Mouse (Mus musculus): ENCODE results near the gene Tspan2.
A peak's percentile ranks its signal among the peaks of the same experiment; 100 is the strongest.

The Tspan2 gene

DNA sequence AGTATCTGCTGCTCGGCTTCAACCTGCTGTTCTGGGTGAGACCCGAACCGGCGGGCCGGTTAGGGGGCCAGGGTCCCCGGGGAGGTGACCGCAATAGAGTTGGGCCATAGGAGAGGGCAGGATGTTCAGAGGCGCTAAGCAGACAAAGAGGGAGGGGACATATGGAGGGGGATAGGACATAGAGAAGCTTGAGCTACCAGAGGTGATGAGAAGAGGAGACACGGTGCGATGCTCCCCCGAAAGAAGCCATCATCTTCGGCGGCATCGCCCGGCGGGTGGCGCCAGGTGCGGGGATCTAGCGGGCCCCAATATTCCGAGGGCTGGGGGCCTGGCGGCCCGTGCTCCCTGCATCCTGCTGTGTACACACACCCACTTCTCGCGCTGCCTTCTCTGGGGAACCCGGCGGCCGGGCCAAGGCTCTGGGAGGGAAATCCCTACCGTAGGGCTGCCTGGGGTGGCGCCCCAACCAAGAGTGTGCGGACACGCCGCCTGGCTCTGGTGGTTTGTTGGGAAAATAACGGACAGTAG lies 766 bp downstream of the Tspan2 start:
- DNase-seq (ENCODE audit: low spot score) = peak; percentile 20

DNA sequence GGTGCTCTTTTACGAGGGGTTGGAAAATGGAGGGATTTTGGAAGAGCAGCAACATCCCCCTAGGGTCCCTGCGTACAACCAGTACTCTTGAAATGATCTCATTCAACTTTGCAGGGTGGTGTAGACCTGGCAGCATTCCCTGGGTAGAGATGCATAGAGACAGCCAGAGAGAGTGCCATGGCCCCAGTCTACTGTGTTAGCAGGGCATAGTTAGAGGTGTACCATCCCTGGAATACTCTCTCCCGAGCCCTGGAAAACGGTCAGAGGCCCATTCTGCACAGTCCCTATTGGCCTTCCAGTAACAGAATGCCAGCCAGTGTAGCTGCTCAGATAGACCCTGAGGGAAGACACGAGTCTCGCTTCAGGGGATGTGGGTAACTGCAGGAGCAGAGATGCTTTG lies 1.3 kb downstream of the Tspan2 start:
- DNase-seq (ENCODE audit: low spot score) = no peak

DNA sequence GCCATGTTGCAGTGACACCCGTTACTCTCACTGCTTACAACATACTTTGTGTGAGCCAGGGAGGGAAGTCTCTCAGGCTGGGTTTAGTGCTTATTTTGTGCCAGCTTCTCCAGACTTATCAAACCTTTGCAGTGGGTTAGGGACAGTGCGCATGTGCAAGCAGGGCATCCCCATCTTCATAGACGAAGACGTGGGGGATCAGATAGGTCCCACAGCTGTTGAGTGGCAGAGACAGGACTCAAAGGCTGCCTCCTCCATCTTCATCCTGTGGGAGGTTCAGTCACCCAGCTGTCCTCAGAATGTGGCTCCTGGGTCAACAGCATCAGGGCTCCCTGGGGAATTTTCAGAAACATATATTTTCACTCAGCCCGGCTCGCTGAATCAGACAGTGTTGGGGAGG lies 2.1 kb downstream of the Tspan2 start:
- no peak for DNase-seq (ENCODE audit: low spot score)

DNA sequence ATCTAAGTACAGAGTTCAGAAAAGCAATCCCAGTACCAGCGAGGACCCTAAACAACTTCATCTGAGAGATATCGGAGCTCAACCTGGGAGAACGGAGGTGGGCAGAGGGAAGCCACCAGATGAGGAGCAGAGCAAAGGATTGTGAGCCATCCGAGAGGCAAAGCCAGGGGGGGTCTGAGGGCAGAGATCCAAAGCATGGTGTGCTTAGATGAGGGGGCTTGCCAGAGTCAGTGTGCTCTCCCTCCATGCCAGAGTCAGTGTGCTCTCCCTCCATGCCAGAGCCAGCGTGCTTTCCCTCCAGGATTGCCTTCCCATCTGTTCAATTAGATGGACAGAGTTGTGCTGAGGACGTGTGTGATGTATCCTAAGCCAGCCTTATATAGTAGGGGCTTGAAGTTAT lies 2.8 kb downstream of the Tspan2 start:
- no peak for DNase-seq (ENCODE audit: low spot score)

DNA sequence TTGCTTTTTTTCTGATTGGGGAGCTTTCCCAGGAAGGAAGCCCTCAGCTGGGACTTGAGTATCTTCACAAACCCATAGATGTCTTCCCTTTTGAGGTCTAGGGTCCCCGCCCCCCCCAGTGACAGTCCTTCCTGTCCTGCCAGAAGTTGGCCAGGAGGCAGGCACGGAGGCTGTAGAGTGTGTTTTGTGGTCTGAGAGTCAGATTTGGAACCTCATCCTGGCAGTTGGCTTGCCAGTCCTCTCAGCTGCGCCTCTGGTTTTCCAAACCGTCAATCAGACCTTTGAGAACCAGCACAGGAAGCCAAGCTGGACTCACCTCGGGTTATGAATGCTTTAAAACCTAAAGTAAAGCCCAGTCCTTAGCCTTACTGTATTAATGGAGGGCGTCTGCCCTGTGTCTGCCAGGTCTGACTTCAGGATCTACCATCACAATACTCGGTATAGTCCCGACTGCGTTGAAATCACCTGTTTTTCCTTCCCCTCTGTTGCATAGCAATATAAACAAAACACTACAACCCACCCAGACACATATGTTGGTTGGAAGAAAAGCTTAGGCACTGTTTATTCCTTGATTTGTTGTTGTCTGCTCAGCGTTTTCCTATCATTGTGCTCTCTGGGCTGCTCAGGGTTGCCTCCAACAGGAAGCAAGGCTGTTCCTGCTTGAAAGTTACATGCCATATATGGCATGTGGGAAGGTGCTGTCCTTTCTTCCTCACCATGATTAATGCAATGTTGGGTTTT lies 4.0 kb downstream of the Tspan2 start:
- DNase-seq (ENCODE audit: low spot score) = no peak

DNA sequence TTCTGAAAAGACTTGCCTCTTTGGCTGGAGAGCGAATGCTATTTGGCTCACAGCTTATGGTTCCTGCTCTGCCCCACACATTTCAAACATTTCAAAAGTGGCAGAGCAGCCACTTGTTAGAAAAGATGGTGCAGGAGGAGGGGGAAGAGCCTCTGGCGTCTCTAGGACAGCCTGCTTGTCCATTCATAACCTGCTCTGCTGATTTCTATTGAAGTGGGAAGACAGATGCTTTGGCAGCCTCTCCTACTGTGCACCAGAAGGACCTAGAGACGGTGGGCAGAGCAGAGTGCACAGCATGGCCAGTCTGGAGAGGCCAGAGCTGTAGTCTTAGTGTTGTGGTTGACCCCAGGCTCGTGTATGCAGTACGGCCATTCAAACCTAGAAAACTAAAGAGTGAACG lies 4.6 kb downstream of the Tspan2 start:
- DNase-seq (ENCODE audit: low spot score) = no peak

DNA sequence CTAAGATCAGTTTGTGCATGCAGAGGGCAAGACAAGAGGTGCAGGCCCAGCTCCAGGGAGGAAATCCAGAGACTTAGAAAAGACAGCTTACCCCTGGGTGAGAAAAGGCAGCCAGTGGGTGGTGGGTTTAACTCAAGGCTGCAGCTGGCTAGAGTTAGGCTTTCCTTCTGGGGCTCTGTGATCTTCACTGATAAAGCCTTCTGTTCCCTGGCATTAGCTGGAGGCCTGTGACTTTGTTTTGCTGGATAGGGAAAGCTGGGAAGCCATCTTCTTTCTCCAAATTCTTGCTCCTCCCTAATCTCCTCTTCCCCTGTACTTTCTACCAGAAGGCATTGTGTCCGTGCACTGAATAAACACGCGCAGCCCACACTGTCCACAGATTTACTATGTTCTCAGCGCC lies 8.4 kb downstream of the Tspan2 start:
- no peak for DNase-seq (ENCODE audit: low spot score)

DNA sequence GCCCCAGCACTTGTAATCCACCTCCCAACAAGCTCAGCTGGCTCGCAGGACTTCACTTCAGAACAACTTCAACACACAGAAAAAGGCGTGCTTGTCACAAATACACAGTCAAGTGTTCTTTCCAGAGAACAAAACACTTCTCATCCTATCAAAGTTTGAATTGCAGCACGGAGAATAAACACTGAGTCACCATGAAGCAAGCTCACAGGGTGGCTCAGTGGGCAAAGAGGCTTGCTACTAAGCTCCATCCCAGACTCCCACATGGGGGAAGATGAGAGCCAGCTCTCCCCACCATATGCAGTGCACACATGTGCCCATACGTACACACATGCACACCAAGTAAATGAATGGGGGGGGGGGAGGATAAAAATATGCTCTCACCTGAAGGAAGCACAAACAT lies 8.9 kb downstream of the Tspan2 start:
- no peak for DNase-seq (ENCODE audit: low spot score)

DNA sequence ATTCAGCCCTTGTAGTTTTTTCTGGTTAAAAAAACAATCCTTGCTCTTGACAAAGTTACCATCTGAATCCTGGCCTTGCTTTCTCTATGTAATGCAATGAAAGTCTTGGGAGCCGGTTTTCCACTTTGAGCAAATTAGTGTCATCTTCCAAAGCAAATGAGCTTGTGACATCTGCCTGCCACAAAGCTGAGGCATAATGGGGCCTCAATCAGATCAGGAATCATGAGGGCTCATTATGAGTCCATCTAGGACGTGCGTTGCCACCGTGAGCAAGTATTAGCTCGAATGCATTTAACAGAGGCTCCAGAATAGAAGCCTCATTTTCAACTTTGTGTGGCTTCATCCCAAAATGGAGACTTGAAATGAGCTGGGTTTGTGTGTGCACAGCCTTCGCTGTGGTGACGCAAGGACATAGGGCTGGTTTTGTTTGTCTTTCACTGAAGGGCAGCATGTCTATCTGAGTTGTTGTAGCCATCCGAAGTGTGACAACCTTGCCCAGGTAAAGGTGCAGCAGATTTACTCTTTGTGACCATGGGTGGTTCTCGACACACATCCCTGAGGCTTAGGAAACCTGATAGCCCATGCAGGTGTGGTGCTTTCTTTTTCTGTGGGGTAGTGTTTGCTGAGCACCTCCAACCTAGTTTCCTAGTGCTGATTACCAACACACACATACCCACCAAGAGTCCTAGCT lies 9.6 kb downstream of the Tspan2 start:
- DNase-seq (ENCODE audit: low spot score) = no peak

DNA sequence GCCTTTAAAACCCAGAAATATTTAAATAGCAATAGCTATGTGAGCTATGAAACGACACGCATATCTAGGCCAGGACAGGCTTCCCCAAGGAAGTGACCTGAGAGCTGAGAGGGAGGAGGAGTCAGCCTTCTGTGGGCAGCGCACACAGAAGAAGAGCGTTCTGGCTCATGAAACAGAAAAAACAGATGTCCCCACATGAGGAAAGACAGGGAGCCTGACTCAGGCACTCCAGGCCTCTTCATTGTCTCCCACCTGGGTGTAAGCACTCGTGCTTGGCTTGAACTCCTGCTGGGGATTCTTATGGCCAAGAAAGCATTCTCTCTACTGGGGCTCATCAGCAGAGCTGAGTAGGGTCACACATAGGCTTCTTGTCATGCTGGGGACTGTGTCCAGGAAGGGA lies 10.3 kb downstream of the Tspan2 start:
- no peak for DNase-seq (ENCODE audit: low spot score)

DNA sequence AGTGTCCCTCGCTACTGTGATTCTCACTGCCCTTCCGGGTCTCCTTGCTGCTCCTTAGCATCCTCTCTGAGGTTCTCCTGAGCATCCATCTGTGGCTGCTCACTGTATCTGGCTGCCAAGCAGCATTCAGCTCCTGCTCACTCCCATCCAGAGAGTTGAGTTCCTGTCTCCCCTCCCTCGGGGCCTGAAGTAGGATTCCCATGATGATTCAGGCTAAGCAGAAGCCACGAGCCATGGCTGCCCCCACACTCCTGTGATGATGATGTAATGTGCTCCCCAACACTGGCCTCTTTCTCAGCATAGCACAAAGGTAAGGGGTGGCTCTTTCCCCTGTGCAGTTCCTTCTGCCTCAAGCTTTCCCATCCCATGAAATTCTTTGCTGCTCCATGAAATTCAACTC lies 11.8 kb downstream of the Tspan2 start:
- no peak for DNase-seq (ENCODE audit: low spot score)

DNA sequence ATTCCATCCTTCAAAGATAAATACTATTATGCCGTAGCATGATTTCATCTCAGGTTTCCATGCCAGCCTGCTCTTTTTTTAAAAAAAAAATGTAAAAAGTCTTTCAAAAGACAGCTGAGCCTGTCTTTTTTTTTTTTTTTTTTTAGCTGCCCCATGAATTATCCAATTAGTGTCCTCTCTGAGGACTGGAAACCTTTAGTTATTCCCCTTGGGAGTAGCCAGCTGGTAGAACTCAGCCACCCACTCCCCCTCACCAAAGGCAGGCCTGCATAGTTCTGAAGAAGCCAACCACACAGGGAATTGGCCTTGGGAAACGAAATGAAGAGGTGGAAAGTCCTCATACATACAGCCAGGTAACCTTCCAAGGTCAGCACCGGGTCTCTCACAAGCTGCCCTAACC lies 13.7 kb downstream of the Tspan2 start:
- DNase-seq (ENCODE audit: low spot score) = no peak

DNA sequence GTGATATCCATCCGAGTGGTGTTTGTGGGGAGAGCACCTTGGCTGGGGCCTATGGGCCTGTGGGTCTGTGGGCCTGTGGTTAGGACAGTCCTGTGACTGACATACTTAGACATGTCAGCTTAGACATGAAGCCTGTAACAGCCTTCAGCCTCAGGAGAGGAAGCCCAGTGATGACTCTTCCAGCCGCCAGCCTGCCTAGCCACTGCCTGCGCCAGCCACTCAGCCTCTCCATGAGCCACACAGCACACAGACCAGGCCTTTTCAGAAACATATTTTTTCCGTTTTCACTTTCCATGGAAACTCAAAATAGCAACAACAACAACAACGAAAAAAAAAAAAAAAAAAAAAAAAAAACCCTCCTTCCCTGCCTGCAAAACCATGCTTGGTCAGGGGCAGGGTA lies 14.4 kb downstream of the Tspan2 start:
- DNase-seq (ENCODE audit: low spot score) = no peak

DNA sequence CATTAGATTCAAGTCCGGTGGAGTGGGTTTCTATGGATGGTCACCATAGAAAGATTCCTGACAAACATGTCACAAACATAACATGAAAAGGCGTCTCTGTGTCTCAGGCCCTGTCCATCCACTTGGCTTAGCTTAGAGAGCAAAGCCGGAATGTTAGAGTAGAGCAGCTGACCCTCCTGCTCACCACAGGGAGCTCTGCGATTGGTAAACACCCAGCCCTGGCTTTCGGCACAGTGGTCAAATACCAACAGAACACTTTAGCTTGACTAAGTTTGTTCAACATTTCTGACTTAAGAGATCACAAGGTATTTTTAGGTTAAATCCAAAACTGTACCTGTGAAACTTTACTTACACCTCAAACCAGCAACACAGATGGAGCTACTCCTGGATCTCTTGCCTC lies 16.8 kb downstream of the Tspan2 start:
- DNase-seq (ENCODE audit: low spot score) = no peak

DNA sequence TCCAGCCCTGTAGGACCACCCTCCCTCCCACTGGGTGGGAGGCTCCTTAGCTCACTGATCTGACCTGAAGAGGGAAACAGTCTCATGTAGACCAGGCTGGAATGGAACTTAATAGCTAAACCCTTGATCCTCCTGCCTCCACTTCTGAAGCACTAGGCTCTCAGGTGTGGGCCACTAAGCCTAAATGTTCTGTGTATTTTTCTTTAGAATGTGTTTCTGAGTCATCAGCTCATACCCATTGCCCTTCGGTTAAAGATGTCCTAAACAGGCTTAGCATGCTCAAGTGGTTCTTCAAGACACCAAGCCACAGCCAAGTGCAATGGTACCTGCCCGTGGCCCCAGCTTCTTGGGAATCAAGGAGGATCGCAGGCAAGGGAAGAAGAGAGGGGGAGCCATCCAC lies 17.2 kb downstream of the Tspan2 start:
- no peak for DNase-seq (ENCODE audit: low spot score)

DNA sequence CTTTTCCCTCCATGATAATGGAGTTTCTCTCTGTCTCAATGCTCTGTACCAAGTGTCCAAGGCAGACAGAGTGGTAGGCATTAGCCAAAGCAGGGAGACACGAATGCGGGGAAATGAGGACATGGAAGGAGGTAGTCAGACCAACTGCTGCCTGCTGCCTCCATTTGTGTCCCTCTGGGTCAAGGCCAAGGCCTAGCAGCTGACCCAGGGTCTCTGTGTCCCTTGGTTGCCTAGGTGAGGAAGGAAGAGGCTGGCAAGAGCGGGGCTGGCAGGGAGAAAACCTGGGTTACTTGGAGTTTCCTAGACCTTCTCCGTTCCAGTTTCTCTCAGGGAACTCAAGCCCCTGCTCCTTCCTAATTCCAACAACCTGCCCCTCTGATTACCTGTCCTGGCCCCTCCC lies 17.7 kb downstream of the Tspan2 start:
- DNase-seq (ENCODE audit: low spot score) = no peak

DNA sequence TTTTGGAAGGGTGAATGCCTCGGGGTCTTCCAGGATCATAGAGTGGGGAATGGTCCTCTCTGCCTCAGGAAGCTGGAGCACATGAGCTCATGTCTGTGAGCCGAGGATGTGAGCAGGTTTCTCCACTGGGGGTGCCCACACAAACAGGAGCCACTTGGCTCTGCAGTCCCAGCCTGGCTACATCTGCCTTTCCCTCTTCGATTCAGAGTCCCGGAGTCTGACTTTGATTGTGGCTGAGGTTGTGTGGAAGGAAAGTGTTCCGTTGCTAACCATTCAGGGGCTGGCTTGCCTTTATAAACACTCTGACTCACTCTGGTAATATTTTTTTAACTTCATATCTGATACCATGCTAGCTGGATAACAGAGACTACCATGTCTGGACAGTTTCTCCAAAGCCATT lies 18.1 kb downstream of the Tspan2 start:
- no peak for DNase-seq (ENCODE audit: low spot score)

DNA sequence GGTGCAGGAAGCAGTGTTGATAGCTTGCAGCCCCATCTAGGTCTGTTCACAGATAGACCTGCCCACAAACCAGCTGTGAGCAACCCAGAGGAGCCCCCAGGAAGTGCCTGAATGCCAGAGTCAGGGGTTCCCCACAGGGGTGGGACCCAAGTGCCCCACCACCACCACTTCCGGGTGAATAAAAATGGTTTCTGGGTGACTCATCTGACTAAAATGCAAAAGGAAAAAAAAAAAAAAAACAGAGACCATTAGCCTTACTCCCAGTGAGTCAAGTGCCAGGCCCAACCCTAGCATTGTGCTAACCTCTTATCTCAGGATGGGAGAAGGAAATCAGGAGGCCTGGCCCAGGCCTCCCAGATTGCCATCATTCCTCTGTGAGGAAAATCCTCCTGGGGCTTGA lies 21.5 kb downstream of the Tspan2 start:
- no peak for DNase-seq (ENCODE audit: low spot score)

DNA sequence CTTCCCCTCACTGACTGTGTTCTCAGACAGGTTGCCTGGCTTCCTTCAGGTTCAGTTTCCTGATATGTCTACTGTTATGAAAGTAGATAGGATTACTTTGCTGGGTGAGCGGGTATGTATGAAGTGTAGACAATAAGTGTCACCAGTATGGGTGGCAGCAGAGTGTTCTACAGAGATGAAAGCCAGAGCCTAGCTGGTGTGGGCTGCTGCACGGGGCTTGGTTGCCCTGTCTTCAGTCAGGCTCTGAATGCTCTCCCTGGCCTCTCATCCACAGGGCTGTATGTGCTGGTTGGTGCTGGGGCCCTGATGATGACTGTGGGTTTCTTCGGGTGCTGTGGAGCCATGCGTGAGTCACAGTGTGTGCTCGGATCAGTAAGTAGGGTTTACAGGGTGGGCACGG lies 22.7 kb downstream of the Tspan2 start:
- no peak for DNase-seq (ENCODE audit: low spot score)

DNA sequence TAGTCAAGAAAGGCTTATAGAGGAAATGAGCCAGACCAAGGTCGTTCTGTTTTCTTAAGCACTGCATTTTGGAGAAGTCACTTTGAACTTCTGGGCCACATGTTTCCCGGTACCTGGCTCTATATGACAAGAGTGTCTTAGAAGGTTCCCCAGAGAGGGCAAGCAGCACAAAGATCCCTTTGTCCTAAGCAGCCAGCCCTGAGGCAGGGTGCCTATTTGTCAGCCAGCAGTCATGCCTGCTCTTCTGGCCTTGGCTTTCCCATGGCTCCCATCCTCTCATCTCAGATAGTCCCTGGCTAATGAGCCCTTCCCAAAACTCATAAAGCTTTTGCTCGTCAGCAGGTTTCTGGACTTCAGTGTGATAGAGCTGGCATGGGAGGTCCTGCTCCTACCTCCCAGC lies 25.9 kb downstream of the Tspan2 start:
- no peak for DNase-seq (ENCODE audit: low spot score)

DNA sequence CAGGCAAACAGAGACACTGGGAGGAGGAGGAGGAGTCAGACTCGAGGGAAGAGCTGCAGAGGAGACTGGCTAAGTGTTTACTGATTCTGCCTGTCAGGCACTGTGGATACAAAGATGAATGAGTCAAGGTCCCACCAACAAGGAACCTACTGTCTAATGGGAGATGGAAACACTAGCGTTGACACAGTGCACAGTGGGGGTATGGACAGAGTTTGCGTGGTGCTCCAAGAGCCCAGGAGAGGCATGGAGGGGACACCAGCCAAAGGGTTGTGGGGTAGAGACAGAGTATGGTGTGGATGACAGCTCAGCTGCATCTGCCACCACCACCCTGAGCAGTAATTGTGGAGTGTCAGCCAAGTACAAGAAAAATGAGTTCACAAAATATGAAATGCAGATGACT lies 28.1 kb downstream of the Tspan2 start:
- no peak for DNase-seq (ENCODE audit: low spot score)

DNA sequence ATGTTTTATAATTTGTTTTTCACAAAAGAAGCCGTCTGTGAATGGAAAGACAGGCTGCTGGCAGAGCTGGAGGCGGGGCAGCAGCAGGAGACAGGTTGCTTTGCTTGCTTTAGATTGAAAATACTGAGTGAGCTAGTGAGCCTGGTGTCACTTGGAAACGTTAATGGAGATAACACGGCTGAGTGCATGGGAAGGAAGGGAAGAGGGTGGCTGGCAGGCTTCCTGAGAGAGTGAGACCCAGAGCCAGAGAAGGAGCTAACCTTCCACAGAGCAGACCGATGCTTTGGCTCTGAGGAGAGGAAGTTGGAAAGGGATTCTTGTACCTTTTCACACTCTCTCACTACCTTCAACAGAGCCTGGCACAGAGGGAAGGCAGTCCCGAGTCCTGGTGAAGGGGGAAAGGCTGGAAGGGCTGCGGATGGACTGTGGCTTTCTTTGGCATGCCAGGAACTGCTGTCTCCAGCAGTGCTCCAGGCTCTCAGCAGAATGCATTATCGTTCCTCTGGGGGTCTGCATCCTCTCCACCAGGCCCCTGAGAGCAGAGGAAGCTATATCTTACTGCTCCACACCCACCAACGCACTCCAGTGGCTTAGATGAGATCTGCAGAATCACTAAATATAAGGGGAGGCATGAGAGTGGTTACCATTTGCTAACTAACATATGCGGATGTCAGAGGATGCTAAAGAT lies 29.5 kb downstream of the Tspan2 start:
- no peak for DNase-seq (ENCODE audit: low spot score)

DNA sequence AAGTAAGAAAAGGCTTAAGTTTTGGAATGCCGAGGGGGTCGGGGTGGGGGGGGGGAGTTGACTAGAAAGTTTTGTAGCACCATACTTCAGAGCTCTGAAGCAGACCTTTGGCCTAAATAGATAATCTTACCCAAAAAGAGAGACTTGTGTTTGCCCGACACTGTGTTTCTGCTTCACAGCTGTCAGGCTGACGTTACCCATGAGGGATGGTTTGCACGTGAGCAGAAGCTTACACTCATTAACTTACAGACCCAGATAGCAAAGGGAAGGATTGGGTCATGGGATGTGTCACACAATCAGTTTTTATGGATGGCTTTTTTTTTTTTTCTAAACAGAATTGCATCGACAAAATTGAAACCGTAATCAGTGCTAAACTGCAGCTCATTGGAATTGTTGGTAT lies 30.5 kb downstream of the Tspan2 start:
- DNase-seq (ENCODE audit: low spot score) = no peak
